Mouse (Mus musculus) splenic B cell, adult 2 months (primary cell): ENCODE measurements at regions not wholly inside any gene's neighbourhood (a gene's known extent, or its start where the extent isn't known, plus 50 kb on each side); places are given as distances from the start of the nearest gene placed in this dataset.

Experiments
- DNase-seq: peaks from one replicate; pipeline ENCODE4 v3.0.0-alpha.2; 2011; ENCODE audit warnings: low read depth, low spot score
- H3K27me3 ChIP-seq: 2 replicates; pipeline ENCODE4 v1.6.1; 2012; ENCODE audit warnings: mild to moderate bottlenecking, low read length, moderate library complexity, mixed read lengths; ENCODE audit not compliant: control insufficient read depth, poor library complexity, insufficient read depth, severe bottlenecking
- H3K36me3 ChIP-seq: 2 replicates; pipeline ENCODE4 v1.6.1; 2012; ENCODE audit warnings: mild to moderate bottlenecking, low read length, moderate library complexity, mixed read lengths; ENCODE audit not compliant: control insufficient read depth, poor library complexity, insufficient read depth, severe bottlenecking

GRCm38 (mm10) chr19:25927220-25927619 is 255.0 kb downstream of the Dmrt2 start:
- no peak for DNase-seq
- Histone ChIP-seq H3K36me3 (no peaks in the 10 kb centered on the region), H3K27me3 (no peaks in the 10 kb centered on the region)

GRCm38 (mm10) chr19:25937343-25937742 is 265.1 kb downstream of the Dmrt2 start:
- no peak for DNase-seq
- Histone ChIP-seq H3K36me3 (no peaks in the 10 kb centered on the region), H3K27me3 (no peaks in the 10 kb centered on the region)

GRCm38 (mm10) chr19:25971210-25971609 is 299.0 kb downstream of the Dmrt2 start:
- no peak for DNase-seq
- no peaks in the 10 kb centered on the region for H3K27me3 ChIP-seq
- H3K36me3 ChIP-seq: no peaks in the 10 kb centered on the region

DNA sequence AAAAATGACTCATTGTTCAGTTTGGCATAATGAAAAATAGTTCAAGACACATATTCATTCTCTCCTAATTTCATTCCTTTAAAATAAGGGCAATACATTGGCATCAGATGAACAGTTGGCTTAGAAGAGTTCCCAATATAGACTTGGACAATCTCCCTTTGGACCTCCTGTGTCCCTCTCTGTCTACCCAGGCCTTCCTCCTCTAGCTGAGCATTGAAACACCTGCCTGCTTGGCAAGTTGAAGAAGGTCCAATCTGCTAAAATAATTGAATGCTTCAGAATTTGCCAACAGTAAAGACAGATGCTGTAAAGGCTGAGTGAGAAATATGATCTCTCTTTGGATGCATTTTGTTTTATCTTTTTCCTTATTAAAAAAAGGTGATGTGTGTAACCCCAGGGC is 303.0 kb downstream of the Dmrt2 start:
- H3K36me3 ChIP-seq: no peaks in the 10 kb centered on the region
- DNase-seq: no peak

DNA sequence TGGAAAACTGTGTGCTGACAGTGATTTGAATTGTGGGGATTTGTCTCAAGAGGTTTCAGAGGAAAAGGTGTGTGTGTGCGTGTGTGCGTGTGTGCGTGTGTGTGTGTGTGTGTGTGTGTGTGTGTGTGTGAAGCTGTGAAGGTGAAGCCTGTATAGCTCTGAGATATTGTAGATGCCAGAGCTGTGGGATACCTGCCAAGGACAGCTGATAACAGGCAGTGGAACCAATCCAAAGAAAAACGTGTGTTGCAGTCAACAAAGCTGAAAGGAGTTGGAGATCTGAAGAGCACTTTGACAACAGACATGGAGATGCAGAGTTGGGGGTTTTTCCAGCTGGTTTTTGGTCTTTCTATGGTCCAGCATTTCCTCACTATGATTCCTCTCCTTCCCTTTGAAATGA is 308.1 kb downstream of the Dmrt2 start:
- no peak for DNase-seq
- no peaks in the 10 kb centered on the region for H3K27me3 ChIP-seq
- no peaks in the 10 kb centered on the region for H3K36me3 ChIP-seq

More for the DNA sequence above, 303.0 kb downstream of the Dmrt2 start:
- no peaks in the 10 kb centered on the region for H3K27me3 ChIP-seq

DNA sequence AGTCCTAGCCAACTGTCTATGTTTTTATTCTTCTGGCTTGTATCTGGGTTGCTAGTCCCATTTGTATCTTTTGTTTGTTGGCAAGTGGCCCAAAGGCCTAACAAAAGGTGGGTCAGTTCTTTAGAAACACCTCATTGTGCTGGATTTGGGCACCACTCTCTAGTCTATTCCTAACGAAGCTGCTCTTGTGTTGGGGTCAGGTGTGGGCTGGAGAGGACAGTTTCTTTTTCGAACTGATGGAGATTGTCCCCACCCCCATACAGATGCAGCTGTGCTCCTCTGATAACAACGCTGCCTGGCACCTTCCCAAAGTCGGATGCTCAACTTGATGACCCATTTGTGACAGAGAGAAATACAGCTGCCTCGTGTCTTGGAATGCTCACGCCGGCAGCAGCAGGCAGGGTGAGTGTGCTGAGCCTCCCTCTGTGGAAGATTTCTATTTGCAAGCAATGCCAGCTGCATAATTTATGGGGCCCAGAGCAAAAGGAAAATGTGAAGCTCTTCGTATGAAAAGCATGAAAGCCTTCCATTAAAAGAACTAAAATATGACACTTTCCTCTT is 342.5 kb downstream of the Dmrt2 start:
- Histone ChIP-seq H3K27me3 (no peaks in the 10 kb centered on the region), H3K36me3 (no peaks in the 10 kb centered on the region)
- no peak for DNase-seq

GRCm38 (mm10) chr19:26021141-26021540 is 348.9 kb downstream of the Dmrt2 start:
- no peaks in the 10 kb centered on the region for H3K36me3 ChIP-seq
- no peak for DNase-seq
- H3K27me3 ChIP-seq: no peaks in the 10 kb centered on the region

GRCm38 (mm10) chr19:26026103-26026502 is 353.9 kb downstream of the Dmrt2 start:
- Histone ChIP-seq H3K27me3 (no peaks in the 10 kb centered on the region), H3K36me3 (no peaks in the 10 kb centered on the region)
- no peak for DNase-seq

- Histone ChIP-seq H3K27me3 (no peaks in the 10 kb centered on the region), H3K36me3 (no peaks in the 10 kb centered on the region)
- no peak for DNase-seq
These were observed 365.1 kb downstream of the Dmrt2 start for GRCm38 (mm10) chr19:26037270-26037669.

DNA sequence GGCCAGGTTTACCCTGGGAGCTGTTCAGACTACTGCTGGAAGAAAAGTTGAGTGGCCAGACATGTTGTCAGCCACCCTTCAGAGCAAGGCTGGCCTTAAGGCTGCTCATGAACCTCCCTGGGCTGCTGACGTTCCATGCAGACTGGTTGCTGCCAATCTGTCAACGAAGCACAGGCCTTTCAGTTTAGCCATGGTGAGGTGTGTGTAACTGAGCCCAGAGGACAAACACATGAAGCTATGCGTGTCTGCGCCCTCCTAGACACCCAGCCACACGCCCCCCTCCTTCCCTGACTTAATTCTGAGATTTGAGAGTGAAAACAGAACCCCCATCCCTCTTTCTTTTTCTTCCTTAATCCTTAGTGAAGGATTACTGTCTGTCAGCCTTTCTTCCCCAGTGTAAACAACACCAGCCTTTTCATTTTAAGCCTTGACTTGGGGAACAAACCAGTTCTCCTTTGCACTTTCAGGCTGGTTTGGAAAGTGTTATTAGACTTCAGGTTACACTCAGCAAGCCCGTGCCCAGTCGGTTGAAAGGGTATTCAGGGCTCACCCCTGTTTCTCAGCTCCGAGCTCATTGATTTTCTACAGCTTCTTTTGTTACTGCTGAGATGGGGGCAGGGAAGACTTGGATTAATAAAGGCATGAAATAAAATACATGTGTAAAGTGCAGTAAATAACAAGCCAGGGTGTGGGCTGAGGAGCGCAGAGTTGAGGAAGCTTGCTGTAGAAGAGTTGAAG is 379.4 kb downstream of the Dmrt2 start:
- Histone ChIP-seq H3K36me3 (no peaks in the 10 kb centered on the region), H3K27me3 (no peaks in the 10 kb centered on the region)
- no peak for DNase-seq

DNA sequence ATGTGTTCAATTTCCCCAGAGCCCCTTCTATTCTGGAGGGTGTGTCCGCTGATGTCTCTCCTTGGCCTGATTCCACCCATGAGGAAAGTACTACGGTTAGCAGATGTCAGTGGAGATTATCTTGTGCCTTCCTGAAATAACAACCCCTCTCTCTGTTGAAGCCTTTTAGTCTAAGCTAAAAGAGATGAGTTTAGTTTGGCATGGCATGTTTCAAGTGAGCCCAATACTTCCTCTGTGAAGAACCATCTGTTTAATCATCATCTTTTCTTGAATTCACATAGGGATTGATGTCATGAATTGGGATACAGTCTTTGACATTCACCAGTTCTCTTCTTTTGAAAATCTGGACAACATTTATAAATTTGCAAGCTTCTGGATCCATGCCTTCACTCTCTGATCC is 387.5 kb downstream of the Dmrt2 start:
- Histone ChIP-seq H3K27me3 (no peaks in the 10 kb centered on the region), H3K36me3 (no peaks in the 10 kb centered on the region)
- DNase-seq: no peak

- no peak for DNase-seq
- Histone ChIP-seq H3K27me3 (no peaks in the 10 kb centered on the region), H3K36me3 (no peaks in the 10 kb centered on the region)
These were observed 396.3 kb downstream of the Dmrt2 start for GRCm38 (mm10) chr19:26068553-26068952.

GRCm38 (mm10) chr19:26069908-26070307 is 397.7 kb downstream of the Dmrt2 start:
- Histone ChIP-seq H3K36me3 (no peaks in the 10 kb centered on the region), H3K27me3 (no peaks in the 10 kb centered on the region)
- DNase-seq: no peak

DNA sequence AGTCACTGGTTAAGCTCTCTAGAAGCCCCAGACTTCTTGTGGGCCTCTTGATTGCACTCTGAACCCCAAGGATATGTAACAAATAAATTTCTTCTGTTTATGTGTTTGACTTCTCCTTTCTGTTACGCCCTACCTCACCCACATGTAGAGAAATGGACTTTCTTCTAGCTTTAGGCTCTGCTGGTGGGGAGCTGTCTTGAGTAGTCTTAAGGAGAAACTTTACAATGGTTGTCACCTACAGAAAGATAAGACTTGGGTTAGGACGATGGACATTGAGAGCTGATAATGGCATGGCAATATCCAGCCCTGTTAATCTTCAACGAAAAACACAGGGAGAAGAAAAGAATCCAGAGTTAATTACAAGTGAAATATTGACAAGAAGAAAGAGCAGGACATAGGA is 416.1 kb downstream of the Dmrt2 start:
- no peaks in the 10 kb centered on the region for H3K27me3 ChIP-seq
- H3K36me3 ChIP-seq: no peaks in the 10 kb centered on the region
- DNase-seq: no peak

DNA sequence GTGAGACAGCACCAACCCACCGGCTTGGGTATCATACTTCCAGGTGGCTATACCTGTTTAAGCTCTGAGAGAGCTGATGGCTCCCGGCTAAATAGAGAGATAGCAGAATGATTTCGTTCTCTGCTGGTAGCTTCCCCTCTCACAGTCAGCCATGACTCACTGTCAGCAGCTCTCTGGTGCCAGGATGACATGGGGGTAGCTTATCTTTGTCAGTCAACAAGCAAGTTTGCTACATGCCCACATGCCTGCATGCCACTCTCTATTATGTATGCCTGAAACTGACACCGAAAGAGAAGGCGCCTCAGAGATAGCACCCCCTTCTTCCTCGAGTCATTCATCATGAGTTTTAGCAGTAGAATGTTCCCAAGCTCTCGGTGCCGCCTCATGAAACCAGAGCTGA is 419.2 kb downstream of the Dmrt2 start:
- Histone ChIP-seq H3K27me3 (no peaks in the 10 kb centered on the region), H3K36me3 (no peaks in the 10 kb centered on the region)
- no peak for DNase-seq

DNA sequence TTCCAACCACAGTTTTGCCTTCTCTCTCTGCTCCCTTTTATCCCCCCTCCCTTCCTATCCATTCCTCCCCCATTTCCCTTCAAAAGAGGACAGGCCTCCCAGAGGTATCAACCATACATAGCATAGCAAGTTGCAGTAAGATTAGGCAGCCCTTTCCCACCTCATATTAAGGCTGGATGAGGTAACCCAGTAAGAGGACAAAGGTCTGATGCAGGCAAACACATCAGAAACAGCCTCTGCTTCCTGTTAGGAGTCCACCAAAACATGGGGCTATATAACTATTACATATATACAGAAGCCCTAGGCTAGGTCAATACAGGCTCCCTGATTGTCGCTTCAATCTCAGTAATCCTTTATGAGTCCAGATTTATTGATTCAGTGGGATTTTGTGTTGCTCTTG is 421.6 kb downstream of the Dmrt2 start:
- H3K27me3 ChIP-seq: no peaks in the 10 kb centered on the region
- H3K36me3 ChIP-seq: no peaks in the 10 kb centered on the region
- no peak for DNase-seq
